Mouse (Mus musculus) megakaryocyte, embryonic 14.5 days (primary cell): ENCODE results near the gene Kcnip3.

Source experiments
- FLI1 ChIP-seq: IDR thresholded peaks from 2 replicates; pipeline ENCODE4 v1.6.1; 2012; ENCODE audit warnings: low read length, inconsistent platforms, mixed read lengths
- GATA1 ChIP-seq: IDR thresholded peaks from 3 replicates; pipeline ENCODE4 v1.6.1; 2012; ENCODE audit warnings: mixed read lengths, low read length, inconsistent platforms, borderline replicate concordance

DNA sequence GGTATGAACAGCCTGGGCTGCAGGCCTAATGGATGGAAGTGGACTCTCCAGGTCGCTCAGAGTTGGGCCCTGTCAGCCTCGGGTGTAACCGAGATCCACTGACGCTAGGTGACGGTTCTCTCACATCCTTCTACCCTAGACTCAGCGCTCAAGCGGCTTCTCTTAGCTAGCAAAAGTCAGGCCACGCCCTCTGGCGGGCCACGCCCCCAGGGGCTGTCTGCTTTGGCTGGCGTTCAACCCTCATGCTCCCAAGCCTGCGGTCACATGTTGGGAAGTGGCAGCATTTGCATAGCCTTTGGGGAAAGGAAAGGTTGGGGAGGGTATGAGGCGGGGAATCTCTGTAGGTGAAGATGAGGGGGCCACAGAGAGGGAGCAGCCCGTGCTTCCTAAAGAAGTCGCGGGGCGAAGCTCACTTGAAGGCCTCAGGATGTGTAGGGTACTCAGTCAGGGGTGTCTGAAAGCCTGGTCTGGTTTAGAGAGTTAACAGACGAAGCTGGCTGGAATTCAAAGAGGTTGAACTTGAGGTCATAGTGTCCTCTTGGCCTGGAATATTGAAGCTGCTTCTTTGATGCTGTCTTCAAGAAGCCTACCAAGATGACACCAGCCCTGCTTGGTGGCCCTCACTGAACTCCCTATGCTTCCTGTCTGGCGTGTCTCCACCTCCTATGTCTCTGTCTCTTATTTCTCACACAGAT is 37.3 kb downstream of the Kcnip3 start:
- TF ChIP-seq GATA1, result no peak
- no peak for TF ChIP-seq FLI1
